Mouse (Mus musculus) retina, adult 2 months (tissue): ENCODE measurements around the gene Enc1.

Experiments used
- DNase-seq: peaks from one replicate; pipeline ENCODE4 v3.0.0-alpha.2; 2012; ENCODE audit warnings: low read depth, low spot score

Enc1 gene

DNA sequence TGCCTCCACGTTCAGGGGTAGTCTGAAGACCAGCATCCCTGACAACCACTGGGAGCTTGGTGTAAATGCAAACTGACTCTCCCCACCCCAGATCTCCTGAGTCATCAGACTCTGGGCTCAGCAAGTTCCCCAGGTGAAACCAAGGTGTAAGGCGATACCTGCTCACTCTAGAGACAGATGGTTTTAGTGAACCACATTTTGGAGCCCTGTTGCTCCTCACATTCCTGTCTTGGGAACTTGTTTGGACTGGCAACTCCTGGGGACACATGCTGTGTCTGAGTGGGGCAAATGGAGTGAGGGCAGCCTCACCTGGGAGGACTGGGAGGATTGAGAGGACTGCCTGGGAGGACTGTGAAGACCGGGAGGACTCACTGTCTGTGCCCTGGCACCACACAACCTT lies 13.1 kb upstream of the Enc1 start:
- no peak for DNase-seq

DNA sequence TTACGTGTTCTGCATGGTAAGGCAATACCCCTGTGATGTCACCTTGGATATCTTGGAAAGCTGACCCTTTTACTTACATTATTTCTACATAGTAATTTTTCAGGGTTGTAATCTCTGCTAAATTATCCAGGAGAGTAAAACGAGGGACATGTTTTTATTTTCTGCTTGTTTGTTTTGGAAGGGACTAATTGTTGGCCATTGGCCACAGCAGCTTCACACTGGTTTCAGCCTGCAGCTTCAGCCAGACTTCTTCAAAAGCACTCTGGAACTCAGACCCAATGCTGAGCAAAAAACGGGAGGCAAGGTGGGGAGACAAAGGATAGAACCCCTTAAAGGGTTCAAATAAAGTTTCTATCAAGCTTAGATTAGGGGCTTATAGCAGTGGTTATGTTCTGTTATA lies 10.8 kb upstream of the Enc1 start:
- no peak for DNase-seq

DNA sequence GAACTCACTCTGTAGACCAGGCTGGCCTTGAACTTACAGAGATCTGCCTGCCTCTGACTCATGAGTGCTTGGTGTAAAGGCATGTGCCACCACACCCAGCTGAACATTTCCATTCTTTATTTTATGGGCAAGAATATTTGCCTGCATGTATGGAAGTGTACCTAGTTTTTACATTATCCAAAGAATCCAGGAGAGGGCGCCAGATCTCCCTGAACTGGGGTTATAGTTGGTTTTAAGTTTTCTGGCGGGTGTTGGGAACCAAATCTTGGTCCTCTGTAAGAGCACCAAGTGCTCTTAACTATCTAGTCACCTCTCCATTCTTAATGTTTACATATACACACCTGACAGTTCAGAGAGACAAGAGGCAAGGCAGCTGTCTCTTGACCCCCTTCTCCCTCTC lies 7.8 kb upstream of the Enc1 start:
- no peak for DNase-seq

DNA sequence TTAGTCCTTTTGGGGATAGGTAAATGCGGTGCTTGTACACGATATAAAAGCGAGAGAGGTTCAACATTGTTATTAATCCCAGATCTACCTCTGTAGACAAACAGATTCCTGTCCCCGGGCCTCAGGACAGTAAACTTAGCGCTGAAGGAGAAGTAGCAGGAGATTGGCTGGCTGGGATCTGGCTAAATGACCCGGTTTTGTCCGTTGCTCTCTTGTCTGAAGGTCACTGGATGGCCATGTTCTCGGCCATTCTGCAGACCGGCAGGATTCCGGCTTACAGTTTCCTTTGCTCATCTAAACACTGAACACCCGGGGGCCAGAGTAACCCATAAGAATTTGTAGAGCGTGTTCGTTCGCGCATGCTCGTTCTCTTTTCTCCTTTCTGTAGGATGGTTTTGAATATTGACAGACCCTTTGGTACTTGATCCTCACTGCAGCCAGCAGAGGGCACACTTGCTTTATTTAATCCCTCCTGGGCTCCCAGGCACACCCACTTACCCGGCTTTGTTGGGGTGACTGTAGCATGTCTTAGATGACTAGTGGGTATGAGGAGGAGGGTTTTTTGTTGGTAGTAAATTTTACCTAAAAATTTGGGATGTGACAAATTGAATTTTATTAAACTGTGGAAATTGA lies 6.0 kb upstream of the Enc1 start:
- peak; percentile 74 for DNase-seq

DNA sequence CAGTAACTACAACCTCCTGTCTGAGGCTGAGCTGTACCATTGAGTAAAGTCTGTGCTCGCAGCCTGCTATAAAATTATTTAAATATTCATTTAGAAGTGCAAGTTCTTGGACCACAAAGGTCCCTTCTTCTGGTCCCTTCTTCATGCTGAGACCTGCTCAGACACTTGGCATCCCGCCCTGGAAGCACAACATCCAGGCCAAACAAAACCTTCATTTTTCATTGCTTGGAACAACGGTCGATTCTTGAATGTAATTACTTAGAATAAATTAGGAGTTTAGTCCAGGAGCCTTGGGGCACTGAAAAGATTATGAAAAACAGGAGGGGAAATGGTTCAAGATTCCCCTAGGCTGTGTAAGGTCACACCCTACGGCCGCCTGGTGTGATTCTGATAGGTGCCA lies 5.0 kb upstream of the Enc1 start:
- DNase-seq: no peak

DNA sequence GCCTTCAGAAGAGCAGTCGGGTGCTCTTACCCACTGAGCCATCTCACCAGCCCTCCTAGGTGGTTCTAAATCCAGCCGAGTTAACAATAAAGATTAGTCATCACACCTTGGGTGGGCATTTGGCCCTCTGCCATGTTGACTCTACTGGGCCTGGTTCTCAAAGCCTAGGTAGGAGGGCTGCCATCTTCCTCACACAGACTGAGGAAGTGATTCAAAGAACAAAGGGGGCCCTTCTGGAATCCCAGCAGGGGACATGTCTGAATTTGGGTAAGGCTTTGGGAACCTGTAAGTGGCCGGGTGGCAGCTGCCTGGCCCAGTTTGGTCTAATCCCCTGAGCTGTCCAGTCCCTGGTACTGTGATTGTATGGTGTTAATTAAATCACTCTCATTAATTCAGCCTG lies 3.2 kb upstream of the Enc1 start:
- DNase-seq: no peak

DNA sequence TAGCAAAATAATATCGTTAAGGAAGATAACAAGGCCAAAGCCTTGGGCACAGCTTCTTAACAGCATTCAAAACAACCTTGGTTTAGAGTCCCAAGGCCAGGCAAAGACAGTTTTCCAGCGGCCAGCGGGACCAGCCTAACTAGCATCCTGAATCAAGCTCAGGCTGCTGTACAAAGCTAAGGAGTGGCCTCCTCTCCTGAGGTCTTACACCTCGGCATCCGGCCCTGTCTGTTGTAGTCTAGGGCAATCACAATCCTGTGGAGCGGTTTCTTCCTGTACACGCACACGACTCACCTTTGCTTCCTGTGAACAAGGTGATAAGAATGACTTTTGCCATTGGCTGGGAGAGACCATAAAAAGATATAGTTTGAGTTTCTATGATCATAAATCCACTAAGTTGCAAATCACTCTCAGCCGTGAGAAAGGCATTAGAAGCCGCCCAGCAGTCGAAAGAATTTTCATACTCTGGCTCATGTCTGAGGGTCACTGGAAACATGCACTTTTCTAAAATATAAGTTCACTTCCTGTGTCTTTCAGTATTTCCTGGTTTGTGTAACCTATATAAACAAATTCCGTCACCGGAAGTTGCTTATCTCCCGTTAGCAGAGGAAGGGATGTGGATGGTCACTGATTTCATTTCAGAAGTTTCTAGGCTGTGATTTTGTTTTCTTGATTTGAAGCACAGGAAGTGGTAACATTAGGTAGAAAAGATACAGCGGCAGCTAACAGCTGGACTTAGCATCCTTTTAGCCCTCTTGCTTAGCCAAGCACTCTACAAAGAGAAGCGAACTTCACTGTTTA lies 2.5 kb upstream of the Enc1 start:
- DNase-seq: no peak

DNA sequence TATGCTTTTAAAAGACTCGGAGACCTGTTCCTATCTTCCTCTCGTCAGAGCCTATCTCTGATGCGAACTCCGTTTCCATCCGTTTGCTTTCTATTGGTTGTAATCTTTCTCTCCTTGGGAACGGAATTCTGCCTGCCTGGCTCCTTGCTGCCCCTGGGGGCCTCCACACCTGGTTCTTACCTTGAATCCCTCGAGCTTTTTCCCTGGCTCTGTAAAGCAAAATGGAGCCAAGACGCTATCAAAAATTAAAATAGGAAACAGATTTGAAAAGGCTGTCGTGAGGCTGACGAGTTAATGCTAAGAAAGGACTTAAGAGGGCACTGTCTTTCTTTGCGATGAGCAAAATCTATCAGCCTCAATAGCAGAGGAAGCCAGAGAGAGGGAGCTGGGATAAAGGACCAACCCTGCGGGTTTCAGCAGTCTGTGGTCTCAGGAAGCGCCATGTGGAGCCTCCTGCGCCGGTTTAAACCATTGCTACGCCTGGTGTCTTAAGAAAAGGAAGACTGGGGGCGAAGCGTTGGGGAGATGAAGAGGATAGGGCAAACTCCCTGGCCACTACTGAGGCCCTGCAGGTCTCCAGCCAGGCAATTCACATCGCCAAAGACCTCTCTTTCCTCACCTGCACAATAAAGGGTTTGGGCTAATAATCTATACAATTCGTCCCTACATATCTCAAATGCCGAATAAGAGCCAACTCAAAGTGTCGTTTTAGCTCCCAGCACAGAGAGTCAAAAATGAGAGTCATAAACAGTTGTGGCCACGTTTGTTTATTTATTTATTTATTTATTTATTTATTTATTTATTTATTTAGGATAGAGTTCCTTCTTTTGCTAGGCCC lies 1.3 kb upstream of the Enc1 start:
- no peak for DNase-seq

DNA sequence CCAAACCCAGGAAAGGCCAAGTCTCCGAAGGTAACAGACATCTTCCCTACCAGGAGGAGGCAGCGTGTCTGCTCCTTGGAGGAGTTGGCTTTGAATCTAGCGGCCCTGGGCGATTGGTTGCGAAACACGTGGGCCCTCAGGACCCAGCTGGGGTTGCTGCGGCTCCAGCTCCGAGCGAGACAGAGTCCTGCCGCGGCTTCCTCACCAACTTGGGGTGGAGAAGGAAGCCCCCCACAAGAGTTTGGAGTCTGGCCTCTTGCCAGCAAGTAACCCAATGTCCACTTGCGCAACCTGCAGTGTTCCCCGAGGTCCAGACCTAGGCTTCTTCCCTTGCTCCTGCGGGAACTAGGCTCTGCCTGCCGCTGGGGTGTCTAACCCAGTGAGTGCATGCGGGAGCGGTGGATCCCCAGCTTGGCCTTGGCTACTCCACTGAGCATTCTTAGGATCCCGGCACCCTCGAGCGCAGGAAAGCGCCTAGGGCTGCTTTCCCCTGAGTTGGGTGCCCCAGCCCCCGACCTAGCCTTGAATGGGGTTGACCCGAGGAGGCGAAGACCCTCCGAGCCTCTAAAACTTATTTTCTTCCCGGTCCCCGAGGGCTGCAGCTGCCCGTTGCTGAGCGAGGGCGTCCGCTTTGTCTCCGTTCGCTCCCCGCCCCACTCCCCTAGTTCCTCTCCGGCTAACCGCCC lies 483 bp upstream of the Enc1 start:
- DNase-seq: no peak

DNA sequence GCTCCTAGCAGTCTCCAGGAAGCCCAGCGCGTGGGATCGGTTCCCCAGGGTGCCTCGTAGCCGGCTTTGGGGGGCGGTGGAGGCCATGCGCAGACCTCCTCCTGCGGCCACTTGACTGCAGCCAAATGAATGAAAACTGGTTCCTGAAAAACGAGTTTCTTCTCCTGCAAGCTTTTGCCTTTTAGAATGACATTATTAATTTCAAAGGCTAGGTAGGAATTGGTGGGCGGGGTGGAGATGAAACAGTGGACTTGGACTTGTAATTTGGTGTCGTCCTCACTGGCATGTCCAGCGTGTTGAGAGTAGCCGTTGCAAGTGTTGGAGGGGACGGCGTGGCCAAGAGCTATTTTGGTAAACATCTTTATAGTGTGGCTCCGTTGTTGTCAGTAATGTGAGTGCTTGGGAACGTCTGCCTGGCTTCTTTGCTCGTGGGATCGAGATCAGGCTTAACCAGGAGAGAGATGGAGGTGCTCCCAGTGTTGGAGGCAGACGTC lies 929 bp downstream of the Enc1 start:
- DNase-seq: no peak

DNA sequence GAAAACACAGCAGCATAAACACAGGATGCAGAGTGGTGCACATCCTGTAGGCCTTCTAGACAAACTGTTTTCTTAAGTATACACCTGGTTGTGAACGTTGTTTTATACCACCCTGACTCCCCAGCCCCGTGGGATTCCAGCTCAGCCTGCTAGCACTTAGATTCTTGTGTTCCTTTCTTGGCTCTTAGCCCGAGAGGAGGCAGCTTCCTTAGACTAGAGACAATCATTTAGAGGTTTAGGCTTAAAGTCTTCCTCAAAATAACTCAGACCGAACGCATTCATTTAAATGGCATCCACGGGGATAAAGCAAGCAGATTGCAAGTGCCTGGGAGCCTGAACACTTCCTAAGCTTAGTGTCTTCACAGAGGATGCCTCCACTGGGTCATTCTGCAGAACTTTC lies 1.8 kb downstream of the Enc1 start:
- no peak for DNase-seq

DNA sequence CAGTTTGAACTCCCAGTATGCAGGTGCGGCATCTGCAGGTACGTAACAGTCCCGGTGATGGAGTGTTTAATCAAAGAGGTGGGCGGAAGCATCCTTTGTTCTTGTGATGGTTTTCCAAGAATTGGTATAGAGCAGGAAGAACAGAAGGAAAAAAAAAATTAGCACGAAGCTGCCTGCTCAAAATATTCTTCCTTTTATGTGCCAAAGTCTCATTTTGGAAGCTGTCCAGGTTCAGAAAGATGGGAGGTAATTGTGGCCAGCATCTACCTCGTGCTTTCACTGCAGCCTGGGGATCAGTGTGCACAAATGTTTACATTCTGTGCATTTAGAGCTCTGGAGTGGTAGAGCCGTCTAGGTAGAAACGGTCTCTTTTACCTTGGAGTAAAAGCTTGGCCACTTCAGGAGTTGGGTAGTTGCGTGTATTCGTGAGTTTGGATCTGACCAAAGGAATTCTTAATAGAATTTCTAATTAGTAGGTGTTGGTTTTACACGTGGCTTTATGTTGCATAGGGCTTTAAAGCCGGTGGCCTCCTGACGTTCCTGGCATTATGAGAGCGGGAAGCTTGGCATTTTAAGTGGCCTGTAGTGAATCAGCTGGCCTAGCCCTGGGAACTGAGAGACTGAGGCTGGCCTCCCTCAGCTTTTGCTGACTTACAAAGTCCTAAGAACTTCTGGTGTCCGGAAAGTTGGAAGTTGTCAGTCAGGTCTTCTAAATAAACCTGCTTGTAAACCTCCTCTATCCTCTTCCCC lies 3.2 kb downstream of the Enc1 start:
- no peak for DNase-seq

DNA sequence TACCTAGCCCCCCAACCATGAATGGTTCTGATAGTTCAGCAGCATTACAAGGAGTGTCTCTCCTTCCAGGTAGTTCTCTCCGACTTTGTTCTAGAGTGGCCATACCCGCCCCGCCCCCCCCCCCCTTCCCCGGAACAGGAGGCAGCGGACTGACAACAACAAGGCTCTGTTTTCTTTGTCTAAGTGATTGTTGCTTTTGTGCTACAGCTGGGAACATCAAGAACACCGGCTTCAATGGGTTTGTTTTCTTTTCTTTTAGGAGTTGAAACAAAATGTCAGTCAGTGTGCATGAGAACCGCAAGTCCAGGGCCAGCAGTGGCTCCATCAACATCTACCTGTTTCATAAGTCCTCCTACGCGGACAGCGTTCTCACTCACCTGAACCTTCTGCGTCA lies 3.8 kb downstream of the Enc1 start:
- no peak for DNase-seq

DNA sequence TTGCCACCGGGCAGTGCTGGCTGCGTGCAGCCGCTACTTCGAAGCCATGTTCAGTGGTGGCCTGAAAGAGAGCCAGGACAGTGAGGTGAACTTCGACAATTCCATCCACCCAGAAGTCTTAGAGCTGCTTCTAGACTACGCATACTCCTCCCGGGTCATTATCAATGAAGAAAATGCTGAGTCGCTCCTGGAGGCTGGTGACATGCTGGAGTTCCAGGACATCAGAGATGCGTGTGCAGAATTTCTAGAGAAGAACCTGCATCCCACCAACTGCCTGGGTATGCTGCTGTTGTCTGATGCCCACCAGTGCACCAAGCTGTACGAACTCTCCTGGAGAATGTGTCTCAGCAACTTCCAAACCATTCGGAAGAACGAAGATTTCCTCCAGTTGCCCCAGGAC lies 4.3 kb downstream of the Enc1 start:
- no peak for DNase-seq

DNA sequence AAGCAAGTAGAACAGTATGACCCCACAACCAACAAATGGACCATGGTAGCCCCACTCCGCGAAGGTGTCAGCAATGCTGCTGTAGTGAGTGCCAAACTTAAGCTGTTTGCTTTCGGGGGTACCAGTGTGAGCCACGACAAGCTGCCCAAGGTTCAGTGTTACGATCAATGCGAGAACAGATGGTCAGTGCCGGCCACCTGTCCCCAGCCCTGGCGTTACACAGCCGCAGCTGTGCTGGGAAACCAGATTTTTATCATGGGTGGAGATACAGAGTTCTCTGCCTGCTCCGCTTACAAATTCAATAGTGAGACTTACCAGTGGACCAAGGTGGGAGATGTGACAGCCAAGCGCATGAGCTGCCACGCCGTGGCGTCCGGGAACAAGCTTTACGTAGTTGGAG lies 5.3 kb downstream of the Enc1 start:
- DNase-seq: no peak

DNA sequence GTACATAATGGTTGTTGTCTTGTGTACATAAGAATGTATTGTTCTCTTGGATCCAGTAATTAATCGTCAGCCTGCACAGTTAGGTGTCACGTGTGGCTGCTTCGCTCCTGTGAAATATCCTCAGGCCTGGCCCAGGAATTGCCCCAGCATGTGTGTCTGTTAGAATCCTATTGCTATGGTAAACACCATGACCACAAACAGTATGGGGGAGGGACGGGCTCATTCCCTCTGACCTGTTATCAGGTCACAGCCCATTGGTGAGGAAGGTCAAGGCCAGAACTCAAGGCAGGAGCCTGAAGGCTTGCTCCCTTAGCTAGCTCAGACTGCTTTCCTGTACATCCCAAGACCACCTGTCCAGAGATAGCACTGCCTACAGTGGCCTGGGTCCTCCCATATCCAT lies 6.8 kb downstream of the Enc1 start:
- no peak for DNase-seq

DNA sequence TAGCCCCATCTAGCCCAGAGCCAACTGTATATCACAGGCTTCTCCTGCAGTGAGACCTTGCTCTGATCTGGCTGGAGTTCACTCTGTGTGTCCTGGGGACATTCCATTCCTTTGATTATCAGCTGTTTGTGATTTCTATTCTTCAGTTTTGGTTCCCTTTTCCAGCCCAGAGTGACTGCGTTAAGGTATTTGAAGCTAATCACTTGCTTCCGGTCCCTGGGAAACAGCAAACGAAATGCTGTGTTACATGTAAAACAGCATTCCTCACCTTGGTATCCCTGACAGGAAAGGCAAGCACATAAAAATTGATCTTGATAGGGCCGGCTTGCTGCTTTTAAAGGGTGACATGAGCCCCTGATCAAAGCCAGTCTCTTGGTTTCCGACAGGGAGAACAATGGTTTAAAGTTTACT lies 8.2 kb downstream of the Enc1 start:
- no peak for DNase-seq

DNA sequence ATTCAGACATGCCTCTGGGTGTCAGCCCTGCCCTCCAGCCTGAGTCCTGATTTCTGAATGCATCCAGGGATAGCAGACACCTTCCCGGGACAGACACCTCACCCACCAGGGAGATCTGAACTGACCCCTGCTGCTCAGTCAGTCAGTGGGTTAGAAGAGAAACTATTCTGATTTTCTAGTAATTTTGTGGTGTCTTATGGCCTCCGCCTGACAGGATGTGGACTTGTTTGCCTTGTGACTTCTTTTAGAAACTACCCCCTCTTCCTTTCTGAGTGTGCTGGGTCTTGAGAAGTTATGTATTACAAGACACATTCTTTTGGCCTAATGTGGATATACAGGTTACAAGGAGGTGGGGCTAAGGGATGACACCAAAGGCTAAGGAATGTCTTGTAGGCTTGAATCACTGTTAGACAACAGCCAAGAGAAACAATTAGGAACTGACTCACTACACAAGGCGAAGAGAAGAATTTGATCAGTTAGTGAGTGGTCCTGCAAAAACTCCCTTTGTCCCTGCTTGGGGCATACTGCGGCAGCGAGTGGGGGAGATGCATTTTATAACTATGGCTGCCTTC lies 8.7 kb downstream of the Enc1 start:
- no peak for DNase-seq

DNA sequence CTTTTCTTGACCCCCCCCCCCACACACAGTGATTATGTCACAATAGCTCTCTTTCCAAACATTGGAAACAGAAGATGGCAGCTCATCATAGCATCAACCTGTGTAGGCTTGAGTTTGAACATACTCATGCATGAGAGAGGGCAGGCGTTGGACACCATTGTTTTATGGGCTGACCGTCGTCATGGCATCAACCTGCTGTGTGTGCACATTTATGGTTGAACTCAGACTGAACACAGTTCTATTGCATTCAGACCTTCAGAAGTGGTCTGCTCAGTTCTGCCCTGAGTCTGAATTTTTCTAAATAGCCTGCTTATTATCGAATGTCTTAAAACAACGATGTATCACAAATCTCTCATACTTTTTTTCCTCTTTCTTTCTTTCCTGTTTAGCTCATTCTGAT lies 9.2 kb downstream of the Enc1 start:
- no peak for DNase-seq

DNA sequence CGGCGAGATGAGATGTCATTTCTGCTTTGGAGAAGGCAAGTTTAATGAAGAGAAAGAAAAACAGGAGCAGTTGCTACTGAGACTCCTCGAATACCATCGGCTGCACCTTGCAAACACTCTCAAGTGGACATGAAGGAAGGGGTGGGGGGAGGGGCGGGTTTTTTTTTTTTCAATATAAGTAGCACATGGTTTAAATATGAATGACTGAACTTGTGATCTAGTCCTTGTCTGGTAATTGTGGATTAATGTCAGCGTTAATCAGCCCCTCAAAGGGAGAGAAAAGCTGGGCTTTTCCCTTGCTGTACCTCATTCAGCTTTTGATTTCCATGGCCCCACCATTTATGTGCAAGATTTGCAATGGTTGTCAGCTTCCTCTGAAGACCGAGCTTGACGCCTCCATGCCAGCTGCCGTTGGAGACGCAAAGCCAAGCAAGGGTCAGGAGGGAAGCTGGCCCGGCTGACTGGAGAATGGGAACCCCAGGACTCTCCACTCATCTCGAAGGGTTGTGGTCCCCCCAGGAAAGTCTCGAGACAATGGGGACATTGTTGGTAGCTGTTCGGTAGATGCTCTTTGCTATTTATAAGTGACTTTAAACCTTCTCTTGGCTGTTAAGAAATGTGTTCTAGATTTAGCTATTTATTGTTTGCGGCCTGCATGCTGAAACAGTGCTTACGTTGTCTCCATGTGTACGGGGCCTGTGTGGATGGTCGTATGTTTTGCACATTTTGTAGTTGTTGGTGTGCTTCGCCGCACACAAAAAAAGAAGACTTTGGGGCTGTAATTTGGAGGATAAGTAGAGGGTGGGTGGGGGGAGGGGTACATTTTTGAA lies 9.9 kb downstream of the Enc1 start:
- no peak for DNase-seq
